Mouse (Mus musculus): ENCODE measurements at regions not wholly inside any gene's neighbourhood (a gene's known extent, or its start where the extent isn't known, plus 50 kb on each side); places are given as distances from the start of the nearest gene placed in this dataset.

DNA sequence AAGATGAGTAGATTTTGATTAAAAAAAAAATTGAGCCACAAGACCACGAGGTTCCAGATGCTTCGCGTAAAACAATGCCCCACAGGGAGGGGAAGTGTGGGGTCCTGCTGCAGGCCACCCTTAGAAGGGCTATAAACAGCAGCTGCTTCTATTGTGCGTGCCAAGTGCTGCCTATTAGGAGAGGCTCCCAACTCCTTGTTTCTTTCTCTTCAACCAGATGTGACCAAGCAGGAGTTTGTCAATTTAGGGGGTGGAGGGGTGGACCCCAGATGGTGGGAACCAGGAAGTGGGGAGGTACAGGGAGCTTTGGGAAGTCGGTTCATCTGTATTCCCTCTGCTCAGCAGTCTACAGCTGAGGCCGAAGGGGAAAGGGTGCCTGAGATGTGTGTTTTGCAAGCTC, 718.9 kb upstream of the Car8 start:
- DNase-seq (ENCODE audit: low spot score in 2 of 2): peak in 1 of 2 experiments; percentile 43

- no peak for DNase-seq (ENCODE audit: low spot score in 2 of 2)
These were observed 718.1 kb upstream of the Car8 start for GRCm38 (mm10) chr4:8957023-8957343.

DNA sequence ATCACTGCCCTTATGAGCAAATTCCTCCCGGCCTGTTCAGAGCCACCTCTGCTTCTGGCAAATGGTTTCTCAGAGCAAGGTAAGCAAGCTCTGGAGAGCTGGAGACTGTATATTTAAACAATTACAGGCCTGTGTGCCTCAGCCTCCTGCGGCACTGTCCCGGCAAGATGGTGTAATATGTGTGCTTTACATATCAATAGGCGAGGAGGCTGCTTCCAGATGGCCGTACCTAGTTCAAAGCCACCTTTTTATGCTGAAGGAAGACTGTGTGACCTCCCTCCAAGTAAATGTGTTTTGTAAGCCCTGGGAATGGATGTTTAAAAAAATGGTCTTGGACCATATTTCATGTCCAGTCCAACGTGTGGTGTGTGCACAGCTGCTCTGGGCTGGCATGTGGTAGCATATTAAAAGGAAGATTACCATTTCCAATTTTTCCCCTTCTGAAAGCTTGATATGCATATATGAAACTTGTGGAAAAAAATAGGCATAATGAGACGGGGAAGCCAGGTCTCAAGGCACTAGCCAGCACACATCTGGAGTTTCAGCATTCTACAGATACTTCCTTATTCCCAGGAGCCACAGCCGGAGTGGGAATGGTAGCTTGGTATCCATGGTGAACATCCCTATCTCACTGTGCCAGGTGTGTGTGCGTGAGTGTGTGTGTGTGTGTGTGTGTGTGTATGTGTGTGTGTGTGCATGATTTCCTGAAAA, 717.6 kb upstream of the Car8 start:
- no peak for DNase-seq (ENCODE audit: low spot score in 2 of 2)

- no peak for DNase-seq (ENCODE audit: low spot score in 2 of 2)
These were observed 716.5 kb upstream of the Car8 start for GRCm38 (mm10) chr4:8955306-8955705.

DNA sequence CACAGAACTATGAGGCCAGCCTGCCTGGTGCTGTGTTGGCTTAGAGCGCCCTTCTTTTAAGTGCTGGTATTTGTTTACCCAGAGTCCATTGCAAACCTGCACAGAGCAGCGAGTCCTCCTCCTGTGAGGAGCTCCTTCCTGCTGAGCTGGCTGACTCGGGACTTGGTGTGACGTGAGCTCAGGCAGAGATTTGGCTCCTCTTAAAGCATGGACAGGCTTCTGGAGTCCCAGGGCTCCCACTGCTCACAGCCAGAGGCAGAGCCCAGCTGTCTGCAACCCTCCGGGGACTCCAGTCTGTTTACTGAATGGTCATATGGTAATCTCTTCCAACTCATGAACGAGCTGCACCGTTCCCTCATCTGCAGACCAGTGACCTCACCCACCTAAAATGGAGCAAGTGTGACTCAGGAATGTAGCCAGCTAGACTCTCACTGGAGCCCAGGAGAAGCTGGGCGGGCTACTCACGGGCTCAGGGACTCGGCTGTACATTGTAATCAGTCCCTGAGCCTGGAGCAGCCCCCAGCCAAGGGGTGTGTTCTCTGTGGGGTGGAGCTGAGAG, 715.6 kb upstream of the Car8 start:
- peak in 1 of 2 experiments; percentile 72 for DNase-seq (ENCODE audit: low spot score in 2 of 2)

- no peak for DNase-seq (ENCODE audit: low spot score in 2 of 2)
These were observed 714.3 kb upstream of the Car8 start for GRCm38 (mm10) chr4:8953181-8953580.

DNA sequence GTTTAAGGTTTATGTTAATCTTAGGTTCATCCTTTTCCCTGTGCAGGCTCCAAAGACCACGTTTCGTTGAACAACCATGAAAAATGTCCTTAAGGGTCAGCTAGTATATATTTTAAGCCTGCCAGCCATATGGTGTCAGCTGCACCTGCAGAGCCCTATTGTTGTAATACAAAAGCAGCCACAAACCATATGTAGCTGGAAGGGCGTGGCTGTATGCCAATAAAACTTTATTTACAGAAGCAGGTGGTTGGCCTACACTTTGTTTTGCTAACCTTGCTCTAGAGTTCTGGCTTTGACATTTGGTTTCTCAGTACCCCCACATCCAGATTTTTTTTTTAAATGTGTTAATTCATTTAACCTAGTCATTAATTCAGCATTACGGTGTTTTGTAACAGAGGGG, 711.1 kb upstream of the Car8 start:
- no peak for DNase-seq (ENCODE audit: low spot score in 2 of 2)

DNA sequence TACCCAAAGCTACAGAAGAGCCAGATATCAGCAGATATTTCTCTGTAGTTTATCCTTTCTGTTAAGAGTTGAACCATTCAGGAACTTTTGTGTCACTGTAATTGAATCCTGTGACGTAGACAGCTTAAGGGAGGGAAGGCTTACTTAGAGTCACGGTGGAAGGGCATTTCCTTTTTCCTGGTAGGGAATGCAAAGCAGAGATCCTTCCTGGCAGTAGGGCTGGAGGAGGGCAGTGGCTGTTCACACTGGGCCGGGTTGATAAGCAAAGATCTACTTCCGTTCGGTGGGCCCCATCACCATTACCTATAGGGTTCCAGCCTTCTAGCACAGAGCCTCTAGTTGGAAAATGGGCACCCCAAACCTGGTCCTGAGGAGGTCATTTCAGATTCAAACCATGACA, 710.7 kb upstream of the Car8 start:
- no peak for DNase-seq (ENCODE audit: low spot score in 2 of 2)

GRCm38 (mm10) chr4:8945116-8945515, 706.3 kb upstream of the Car8 start:
- DNase-seq (ENCODE audit: low spot score in 2 of 2): no peak

- no peak for DNase-seq (ENCODE audit: low spot score in 2 of 2)
These were observed 704.2 kb upstream of the Car8 start for GRCm38 (mm10) chr4:8943080-8943479.

DNA sequence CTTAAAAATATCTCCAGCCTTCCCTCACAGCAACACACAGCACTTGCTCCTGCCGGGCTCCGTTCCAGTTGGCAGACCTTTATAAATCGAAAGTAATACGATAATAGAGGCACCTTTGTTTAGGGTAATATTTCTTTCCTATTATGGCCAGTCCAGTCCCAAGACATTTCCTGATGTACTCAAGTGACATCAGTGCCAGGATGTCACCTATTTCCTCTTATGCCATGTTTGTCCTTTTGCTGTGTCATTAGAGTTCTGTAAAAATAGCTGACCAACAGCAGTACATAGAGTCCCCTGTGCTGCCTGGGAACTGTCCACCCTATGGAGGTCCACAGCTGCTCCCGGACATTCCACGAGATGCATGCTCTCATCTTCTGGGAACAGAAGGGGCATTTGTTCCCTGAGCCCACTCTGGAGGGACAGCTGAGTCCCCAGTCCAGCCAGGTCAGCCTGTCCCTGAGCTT, 700.1 kb upstream of the Car8 start:
- DNase-seq (ENCODE audit: low spot score in 2 of 2): no peak

DNA sequence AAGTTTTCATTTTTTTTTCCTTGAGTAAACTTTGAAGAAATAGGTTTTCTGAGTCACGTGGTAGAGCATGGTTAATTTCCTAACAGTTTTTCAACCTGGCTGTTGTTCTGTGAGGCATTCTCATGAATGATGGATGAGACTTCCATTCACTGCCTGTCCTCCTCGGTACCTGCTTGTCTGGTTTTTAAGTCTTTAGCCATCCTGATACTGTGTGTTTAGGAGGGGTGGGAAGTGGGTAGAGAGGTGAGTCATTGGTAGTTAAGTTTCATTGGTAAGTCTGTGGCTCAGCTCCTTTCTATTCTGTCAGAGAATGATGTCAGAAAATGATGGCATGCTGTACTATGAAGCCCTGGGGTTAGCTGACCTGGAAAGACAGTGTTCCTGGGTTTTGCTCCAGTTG, 697.1 kb upstream of the Car8 start:
- no peak for DNase-seq (ENCODE audit: low spot score in 2 of 2)

DNA sequence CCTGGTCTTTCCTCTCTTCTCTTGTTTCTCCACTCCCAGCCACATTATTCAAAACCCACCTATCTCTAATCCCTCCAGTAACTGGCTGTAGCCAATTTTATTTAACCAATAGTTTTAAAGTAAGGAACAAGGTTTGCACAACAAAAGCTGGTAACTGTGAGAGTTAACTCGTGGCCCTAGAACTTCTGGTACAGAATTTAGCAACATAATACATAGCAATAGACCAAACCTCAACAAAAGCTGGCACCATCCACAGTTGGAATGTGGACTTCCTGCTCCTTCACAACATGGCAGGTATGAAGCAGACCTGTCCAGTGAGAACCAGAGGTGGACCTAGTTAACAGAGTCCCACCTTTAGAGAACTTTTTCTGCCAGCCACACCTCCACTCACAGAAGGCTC, 695.7 kb upstream of the Car8 start:
- no peak for DNase-seq (ENCODE audit: low spot score in 2 of 2)

DNA sequence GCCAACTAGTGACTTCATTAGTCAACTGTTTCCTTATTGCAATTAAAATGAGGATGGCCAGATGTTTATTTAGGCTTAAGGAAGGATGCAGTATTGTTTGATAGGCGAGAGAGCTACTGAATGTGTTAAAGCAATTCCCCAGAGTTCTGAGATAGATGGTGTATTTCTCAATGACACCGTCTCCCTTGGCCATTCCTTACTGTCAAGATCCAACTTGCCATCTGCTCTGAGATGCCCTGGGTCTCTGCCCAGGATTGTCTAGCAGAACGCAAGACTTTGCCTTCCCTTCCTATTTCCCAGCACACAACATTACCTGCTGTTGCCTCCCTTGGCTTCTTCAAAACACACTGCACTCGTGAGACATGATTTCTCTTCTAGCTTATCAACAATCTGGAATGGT, 690.5 kb upstream of the Car8 start:
- no peak for DNase-seq (ENCODE audit: low spot score in 2 of 2)

DNA sequence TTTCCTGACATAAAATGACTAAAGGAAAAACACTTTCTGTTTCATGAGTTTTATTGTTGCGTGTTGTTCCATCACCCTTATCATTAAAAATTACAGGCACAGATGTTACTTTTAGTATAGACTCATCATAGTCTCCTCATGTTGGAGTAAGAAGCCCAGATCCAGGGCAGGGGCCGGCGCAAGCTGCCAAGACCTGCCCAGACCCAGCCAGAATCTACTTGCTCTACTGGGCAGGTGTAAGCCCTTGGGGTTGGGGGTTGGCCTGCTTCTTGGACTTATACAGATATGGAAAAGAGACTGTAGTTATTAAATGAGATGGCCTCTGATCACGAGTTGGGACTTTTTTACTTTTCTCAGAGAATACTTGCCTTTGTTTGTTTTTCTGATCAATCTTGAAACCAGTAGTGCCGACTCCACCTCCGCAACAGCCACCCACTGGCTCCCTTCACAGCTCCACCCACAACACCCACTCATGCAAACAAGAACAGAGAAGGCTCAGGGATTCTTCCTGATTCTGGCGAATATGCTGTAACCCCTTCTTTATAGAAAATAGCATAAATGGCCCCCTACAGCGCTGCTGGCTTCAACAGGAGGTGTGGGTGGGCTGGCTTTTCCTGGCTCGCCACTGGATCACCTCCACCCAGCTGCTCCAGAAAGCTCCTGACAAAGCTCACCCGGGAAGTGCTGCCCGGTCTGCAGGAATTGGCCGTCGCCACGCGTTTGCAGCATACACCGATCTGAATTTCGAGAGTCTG, 689.9 kb upstream of the Car8 start:
- DNase-seq (ENCODE audit: low spot score in 2 of 2): no peak

DNA sequence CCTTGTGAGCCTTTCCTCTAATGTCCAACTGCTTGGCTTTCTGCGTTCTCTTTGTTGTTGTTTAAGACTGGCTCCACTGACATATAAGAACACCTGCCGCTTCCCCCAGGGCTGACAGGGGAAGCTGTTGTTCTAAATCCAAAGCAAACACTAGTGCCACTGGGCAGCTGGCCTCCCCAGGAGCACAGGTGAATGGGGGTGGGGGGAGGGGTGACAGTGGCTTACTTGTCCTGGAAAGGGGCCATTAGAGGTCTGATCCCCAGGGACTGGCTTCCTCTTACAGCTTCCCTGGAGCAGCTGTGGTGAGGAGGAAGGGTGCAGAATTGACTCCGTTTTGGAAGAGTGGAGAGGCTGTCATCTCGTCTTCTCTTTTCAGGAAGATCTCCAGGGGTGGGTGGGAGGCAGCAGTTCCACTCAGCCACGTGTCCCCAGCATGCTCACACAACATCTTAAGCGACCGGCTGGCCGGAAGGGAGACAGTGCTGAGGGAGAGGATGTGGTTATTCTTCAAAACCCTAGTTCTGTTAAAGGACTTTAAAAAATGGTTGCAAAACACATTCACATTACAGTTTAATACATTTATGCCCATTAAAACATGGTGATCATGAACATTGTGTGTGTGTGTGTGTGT, 688.5 kb upstream of the Car8 start:
- no peak for DNase-seq (ENCODE audit: low spot score in 2 of 2)

GRCm38 (mm10) chr4:8926642-8927275, 687.9 kb upstream of the Car8 start:
- no peak for DNase-seq (ENCODE audit: low spot score in 2 of 2)

- DNase-seq (ENCODE audit: low spot score in 2 of 2): no peak
These were observed 684.0 kb upstream of the Car8 start for GRCm38 (mm10) chr4:8922695-8923363.

GRCm38 (mm10) chr4:8921477-8922385, 682.9 kb upstream of the Car8 start:
- DNase-seq (ENCODE audit: low spot score in 2 of 2): no peak

- DNase-seq (ENCODE audit: low spot score in 2 of 2): no peak
These were observed 681.5 kb upstream of the Car8 start for GRCm38 (mm10) chr4:8920306-8920705.

All from gastrocnemius, postnatal 4 days (tissue).